Mouse (Mus musculus): ENCODE data around the gene Gltp.

- no peak for TF ChIP-seq GATA1 (IDR thresholded peaks at IDR 0.05; ENCODE audit: low read length)
- no peak for TF ChIP-seq TAL1 (IDR thresholded peaks at IDR 0.05; ENCODE audit: low read length)
These were observed 54.7 kb downstream of the Gltp start for GRCm38 (mm10) chr5:114636091-114636490.

All from erythroblast, embryonic 14.5 days (primary cell).